Mouse (Mus musculus) Patski (cell line): ENCODE measurements around the gene Erfe. TPM values are rescaled to one million over a fixed set of nuclear protein-coding genes. Genes with fewer than 3 reads are reported as not detected.
A peak's percentile ranks its signal among the peaks of the same experiment; 100 is the strongest.

Experiments used
- ATAC-seq: fragments of 100-300 bp; one replicate; pipeline ENCODE4 v1.8.0; 2021
- CTCF ChIA-PET: fragments of 350-600 bp; sonication (Branson Sonifier 250); formaldehyde crosslinking; loops from one replicate; lab custom pipeline; 2022; ENCODE audit warnings: inconsistent platforms; lab: Charles Lee
- POLR2A ChIA-PET: fragments of 350-600 bp; sonication (Branson Sonifier 250); formaldehyde crosslinking; loops from one replicate; lab custom pipeline; 2022; ENCODE audit warnings: antibody characterized with exemption, inconsistent platforms; lab: Charles Lee
- DNase-seq: peaks from one replicate; pipeline ENCODE4 v3.0.0-alpha.2; 2011; ENCODE audit warnings: low read depth, low spot score
- H3K27me3 ChIP-seq: fragments of 371-371 bp; one replicate; pipeline ENCODE4 v1.5.1; 2021
- CTCF ChIP-seq: fragments of 100-300 bp; IDR thresholded peaks from one replicate; pipeline ENCODE4 v1.5.1; 2021
- in situ Hi-C: fragments of 300-500 bp; cut with MboI; formaldehyde crosslinking; loops from 3 replicates; pipeline ENCODE4 v1.11.1; 2018; ENCODE audit warnings: low pct_unique_long_range_greater_than_20kb, mixed read lengths
- polyA plus RNA-seq: library from polyadenylated mRNA; unstranded; gene quantifications from one replicate; pipeline ENCODE4 v1.2.3, GENCODE M21; 2021

Erfe gene
- polyA plus RNA-seq, 1 experiment from 2014 or later: 0.50 TPM

DNA sequence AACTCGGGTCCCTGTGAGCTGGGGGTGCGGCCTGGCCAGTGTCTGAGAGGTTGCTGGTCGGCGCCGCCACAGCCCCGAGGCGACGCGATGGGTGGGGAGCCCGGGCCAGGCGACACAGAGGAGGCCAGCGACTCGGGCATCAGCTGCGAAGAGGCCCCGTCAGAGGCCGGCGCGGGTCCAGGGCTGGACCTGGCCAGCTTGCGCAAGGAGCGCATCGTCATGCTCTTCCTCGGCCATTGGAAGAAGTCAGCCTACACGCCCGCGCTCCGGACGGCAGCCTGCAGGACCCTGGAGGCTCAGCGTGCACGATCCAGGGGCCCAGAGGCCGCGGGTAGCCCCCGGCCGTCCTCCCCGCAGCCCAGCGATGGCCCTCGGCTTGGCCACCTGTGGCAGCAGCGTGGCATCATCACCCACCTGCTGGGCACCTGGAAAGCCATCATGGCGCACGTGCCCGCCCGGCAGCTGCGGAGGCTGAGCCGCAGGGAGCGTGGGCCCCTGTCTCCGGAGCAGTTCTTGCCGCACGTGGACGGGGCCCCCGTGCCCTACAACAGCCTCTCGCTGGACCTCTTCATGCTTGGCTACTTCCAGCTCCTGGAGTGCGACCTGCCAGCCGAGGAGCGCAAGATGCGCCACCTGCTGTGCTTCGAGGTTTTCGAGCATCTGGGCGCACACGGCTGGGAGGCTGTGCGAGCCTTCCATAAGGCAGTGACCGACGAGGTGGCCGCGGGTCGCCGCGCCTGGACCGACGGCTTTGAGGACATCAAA, 21.1 kb upstream of the Erfe start:
- ChIA-PET CTCF (interaction anchor here (0.6 to 3.2 kb wide), 3 partner anchors 32 to 69 kb away, joined by 3 to 21 read pairs (median 12); no protein-coding TSS in a partner anchor), POLR2A (no interaction called here)
- DNase-seq: no peak
- TF ChIP-seq CTCF: no peak
- in situ Hi-C loops: no loop called here
- no peak for ATAC-seq
- H3K27me3 ChIP-seq: no peaks in the 10 kb centered on the region

DNA sequence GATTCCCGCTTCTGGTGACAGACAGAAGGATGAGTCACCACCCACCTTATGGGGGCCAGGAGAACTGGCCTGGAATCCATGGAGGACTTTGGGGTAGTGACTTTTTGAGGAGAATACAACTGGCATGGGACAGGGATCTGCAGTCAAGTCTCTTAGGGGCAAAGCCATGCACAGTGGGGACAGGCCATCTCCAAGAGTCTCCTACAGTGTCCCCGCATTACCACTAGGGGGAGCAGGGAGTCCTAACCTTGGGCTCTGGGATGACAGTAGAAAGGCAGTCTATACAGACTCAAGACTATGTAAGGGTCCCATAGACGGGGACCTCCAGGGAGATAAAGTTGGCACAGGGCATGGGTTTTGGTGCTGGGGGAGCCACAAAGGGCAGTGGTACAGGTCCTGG, 19.3 kb upstream of the Erfe start:
- ChIA-PET POLR2A (interaction anchor here (1.3 kb wide), 1 partner anchor 137 kb away, joined by 5 read pairs; no protein-coding TSS in a partner anchor), CTCF (interaction anchor here (0.8 to 3.2 kb wide), 12 partner anchors 8 to 374 kb away, joined by 3 to 21 read pairs (median 4); no protein-coding TSS in a partner anchor)
- ATAC-seq (peak; percentile 25), DNase-seq (no peak)
- in situ Hi-C loops: no loop called here
- no peaks in the 10 kb centered on the region for H3K27me3 ChIP-seq
- TF ChIP-seq CTCF: no peak

DNA sequence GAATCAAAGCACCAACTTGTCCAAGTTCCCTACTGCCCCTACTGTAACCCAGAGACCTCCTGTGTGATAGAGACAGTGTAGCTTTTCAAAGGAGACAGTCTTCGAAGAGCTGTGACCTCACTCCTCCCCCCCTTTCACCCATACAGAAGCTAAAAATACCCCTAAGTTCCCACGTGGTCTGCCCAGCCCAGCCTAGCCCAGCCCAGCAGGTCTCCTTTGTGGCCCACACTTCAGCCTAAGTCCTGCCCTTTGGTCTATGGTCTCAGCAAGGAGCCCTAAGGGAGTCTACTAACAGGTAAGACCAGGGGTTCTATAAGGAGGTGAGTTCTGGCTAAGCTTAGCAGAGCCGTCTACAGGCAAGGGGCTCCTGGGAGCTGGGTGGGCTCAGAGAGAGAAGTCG, 15.4 kb upstream of the Erfe start, which contains the start of gene Klhl30:
Klhl30 (plus strand) TSS at position 176 of the 400 bp plus-strand sequence.
- no peak for TF ChIP-seq CTCF
- DNase-seq (no peak), ATAC-seq (no peak)
- CTCF ChIA-PET: interaction anchor here (2.8 kb wide), 1 partner anchor 30 kb away, joined by 11 read pairs; no protein-coding TSS in a partner anchor
- H3K27me3 ChIP-seq: no peaks in the 10 kb centered on the region
- POLR2A ChIA-PET: interaction anchor here (0.6 to 0.8 kb wide), 2 partner anchors 14 to 43 kb away, joined by 3 to 4 read pairs; no protein-coding TSS in a partner anchor
- in situ Hi-C loops: no loop called here

DNA sequence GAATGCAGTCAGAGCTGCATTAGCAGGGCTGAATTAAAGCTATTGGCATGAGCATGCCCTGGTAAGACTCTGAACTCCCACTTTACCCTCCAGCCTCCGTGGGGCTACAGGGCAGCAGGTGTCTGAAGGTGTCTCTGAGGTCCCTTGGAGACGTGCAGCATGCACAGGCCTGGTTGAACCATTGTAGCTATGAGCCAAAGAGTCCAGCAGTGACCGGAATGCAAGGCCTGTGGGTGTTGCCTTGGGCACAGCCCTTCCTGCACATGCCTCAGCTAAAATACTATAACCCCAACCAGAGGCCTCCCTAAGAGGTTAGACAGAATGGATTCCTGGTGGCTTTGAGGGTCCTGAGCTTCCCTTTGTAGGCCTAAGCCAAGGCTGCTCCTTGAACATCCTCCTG, 15.0 kb upstream of the Erfe start:
- POLR2A ChIA-PET: interaction anchor here (0.6 to 0.8 kb wide), 2 partner anchors 14 to 42 kb away, joined by 3 to 4 read pairs; no protein-coding TSS in a partner anchor
- CTCF ChIA-PET: interaction anchor here (2.8 kb wide), 1 partner anchor 30 kb away, joined by 11 read pairs; no protein-coding TSS in a partner anchor

DNA sequence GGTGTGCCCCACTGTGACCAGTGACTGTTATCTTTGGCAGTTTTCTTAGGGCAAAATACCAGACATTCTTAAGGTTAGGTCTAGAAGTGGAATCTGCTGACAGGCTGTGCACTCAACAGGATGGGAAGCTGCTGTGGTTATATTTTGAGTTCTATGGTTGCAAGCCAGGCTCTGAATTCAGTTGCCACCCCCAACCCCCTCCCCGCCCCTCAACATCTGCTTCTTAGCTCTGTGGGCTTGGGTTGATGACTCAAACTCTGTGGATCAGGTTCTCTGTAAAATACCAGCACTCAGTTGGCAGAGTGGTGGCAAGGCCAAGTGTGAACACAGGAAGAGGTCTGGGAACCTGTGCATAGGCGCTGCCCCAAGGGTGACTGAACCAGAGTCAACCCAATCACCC, 14.0 kb upstream of the Erfe start:
- ChIA-PET POLR2A (interaction anchor here (1.1 to 1.6 kb wide), 3 partner anchors 9 to 53 kb away, joined by 3 to 4 read pairs (median 3); no protein-coding TSS in a partner anchor), CTCF (no interaction called here)
- H3K27me3 ChIP-seq: no peaks in the 10 kb centered on the region
- ATAC-seq: peak; percentile 67
- TF ChIP-seq CTCF: no peak
- DNase-seq: peak; percentile 86
- in situ Hi-C loops: no loop called here

More for the DNA sequence above, 15.0 kb upstream of the Erfe start:
- no peak for TF ChIP-seq CTCF
- ATAC-seq: peak; percentile 22
- H3K27me3 ChIP-seq: no peaks in the 10 kb centered on the region
- in situ Hi-C loops: no loop called here
- no peak for DNase-seq

DNA sequence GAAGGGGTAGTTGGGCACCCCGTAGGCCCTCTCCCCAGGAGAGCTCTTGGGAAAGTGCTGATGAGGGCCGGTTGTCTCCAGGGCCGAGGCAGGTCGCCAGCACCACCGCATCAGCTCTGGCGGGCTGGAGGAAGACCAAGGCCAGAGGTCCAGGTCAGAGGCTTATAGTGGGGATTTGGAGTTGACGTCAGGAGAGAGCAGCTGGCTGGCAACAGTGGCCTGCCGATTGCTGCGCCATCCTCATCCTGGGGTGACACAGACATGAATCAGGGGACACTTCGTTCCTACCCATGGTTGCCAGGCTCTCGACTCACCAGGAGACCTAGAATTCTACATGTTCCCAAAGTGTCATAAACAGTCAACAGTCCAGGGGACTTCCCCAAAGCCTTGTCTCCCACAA, 10.1 kb upstream of the Erfe start:
- CTCF ChIA-PET: interaction anchor here (1.1 to 1.6 kb wide), 2 partner anchors 9 to 12 kb away, joined by 3 to 4 read pairs; no protein-coding TSS in a partner anchor
- TF ChIP-seq CTCF: no peak
- POLR2A ChIA-PET: no interaction called here
- in situ Hi-C loops: no loop called here
- no peak for ATAC-seq
- no peak for DNase-seq
- no peaks in the 10 kb centered on the region for H3K27me3 ChIP-seq

DNA sequence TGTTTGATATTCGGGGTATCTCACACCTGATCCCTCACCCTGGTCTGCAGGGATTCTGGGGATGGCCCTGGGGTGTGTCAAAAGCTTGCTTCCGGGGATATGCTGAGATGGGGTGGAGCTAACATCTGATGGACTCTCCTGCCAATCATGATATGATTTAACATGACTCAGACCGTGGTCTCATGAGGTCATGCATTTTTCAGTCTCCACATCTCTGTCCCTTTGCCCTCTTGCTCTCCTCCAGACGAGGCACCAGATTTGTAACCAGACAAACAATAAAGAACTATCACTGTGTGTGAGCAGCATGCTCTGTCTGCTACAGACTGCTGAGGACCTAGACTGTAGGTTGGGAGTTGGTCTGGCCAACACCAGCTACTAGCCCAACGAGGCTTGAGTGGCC, 4.1 kb upstream of the Erfe start:
- no peak for ATAC-seq
- no peak for TF ChIP-seq CTCF
- POLR2A ChIA-PET: interaction anchor here (1.0 to 1.1 kb wide), 2 partner anchors 10 to 117 kb away, joined by 3 to 4 read pairs; no protein-coding TSS in a partner anchor
- in situ Hi-C loops: no loop called here
- no peak for DNase-seq
- H3K27me3 ChIP-seq: no peaks in the 10 kb centered on the region
- CTCF ChIA-PET: no interaction called here

DNA sequence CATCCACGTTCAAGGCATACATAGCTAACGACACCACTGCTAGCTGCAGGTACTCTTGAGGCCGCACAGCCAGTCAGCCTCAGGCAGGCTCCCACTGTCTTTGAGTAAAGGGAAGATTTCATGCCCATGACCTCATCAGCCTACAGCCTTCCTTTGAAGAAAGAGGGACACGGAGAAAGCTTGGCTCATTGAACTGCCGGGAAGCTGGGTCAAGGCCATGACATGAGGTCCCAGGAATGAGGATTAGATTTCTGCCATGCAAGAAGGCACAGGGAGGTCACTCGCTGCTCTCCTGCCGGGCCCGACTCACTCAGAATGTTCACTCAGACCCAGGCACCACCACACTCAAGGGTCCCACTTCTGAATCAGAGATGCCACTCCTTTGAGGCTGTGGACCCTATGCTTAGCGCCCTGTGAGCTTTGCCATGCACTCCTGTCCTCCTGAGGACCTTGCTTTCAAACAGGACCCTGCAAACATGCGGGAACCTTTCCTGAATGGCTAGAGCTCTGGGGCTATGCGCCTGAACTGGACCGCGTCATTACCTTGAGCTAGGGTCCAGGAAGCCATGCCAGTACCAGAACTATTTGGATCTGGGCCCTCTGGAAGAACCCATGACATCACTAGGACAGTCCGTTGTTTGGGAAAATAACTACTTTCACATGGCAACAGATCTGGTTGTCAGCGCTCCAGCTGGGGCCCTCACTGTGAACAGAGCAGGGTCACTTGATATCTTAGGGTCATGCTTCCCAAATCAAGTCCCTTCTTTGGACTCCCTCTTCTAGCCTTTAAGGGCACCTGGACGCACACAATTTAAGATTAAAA, 1.2 kb upstream of the Erfe start:
- DNase-seq: no peak
- no peaks in the 10 kb centered on the region for H3K27me3 ChIP-seq
- CTCF ChIA-PET: interaction anchor here (1.2 to 1.3 kb wide), 2 partner anchors 12 to 16 kb away, joined by 3 read pairs; no protein-coding TSS in a partner anchor
- TF ChIP-seq CTCF: no peak
- ATAC-seq: no peak
- POLR2A ChIA-PET: interaction anchor here (0.6 to 1.1 kb wide), 2 partner anchors 14 to 30 kb away, joined by 3 read pairs; no protein-coding TSS in a partner anchor
- in situ Hi-C loops: no loop called here

DNA sequence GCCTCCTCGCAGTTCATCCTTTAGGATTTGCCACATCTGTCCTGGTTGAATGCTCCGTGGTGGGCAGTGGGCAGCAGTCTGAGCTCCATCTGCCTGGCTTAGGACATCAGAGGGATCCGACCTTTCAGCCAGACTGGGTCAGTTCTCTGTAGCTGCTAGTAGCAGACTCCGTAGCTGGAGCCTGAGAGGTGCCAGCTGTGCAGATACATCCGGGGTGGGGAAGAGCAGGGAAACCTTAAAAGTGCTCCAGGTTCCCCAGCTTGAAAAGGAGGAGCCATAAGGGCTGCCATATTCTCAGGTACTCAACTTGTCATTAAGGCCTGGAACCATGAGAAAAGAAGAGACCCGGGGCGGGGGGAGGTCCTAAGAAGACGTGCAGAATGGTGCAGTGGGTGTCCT, 415 bp upstream of the Erfe start:
- POLR2A ChIA-PET: interaction anchor here (0.6 to 1.1 kb wide), 2 partner anchors 15 to 29 kb away, joined by 3 read pairs; no protein-coding TSS in a partner anchor
- ATAC-seq: no peak

DNA sequence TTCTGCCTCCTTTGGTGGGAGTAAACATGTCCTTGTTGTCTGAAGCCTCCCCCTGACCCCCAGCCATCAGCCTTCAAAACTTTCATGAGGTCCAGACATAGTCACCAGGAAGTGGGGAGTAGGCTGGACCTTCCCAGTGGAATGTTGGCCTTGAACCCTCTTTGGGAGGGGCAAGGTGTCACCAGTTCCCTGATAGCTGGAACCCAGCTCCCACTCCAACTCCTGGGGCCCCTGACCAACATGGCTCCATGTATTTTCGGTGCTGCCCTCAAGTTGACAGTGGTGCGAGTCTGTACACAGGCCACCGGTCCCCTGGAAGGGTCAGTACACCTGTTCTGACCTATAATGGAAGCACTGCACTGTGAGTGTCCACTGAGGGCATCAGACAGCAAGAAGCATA, 1.1 kb downstream of the Erfe start:
- no peak for TF ChIP-seq CTCF
- ATAC-seq (no peak), DNase-seq (no peak)
- in situ Hi-C loops: no loop called here
- no peaks in the 10 kb centered on the region for H3K27me3 ChIP-seq
- ChIA-PET CTCF (no interaction called here), POLR2A (no interaction called here)

More for the DNA sequence above, 415 bp upstream of the Erfe start:
- in situ Hi-C loops: no loop called here
- CTCF ChIA-PET: interaction anchor here (1.3 kb wide), 1 partner anchor 11 kb away, joined by 3 read pairs; no protein-coding TSS in a partner anchor
- TF ChIP-seq CTCF: no peak
- no peak for DNase-seq
- H3K27me3 ChIP-seq: no peaks in the 10 kb centered on the region
